Mouse (Mus musculus) megakaryocyte, embryonic 14.5 days (primary cell): ENCODE measurements around the gene Eef1a2.

ENCODE experiments used
- FLI1 ChIP-seq: IDR thresholded peaks from 2 replicates; pipeline ENCODE4 v1.6.1; 2012; ENCODE audit warnings: low read length, inconsistent platforms, mixed read lengths
- GATA1 ChIP-seq: IDR thresholded peaks from 3 replicates; pipeline ENCODE4 v1.6.1; 2012; ENCODE audit warnings: mixed read lengths, low read length, inconsistent platforms, borderline replicate concordance

DNA sequence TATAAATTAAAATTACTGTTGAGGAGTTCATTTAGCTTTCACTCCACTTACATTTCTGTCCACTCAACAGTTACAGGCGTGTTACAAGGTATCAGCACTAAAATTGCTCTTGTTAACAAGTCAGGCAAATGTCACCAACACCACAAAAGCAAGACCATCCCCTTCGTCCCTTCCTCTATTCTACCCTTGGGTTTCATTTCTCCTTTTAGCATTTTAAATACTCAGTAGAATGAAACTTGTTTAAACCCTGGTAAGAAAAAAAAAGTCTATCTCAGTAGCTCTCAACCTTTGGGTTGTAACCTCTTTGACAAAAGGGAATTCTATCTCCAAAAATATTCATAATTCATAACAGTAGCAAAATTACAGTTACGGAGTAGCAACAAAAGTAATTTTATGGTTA, 36.2 kb upstream of the Eef1a2 start:
- TF ChIP-seq GATA1 (no peak), FLI1 (no peak)
